Mouse (Mus musculus) G1E (cell line): ENCODE results near the gene Rbm47. TPM values are rescaled to one million over a fixed set of nuclear protein-coding genes. Genes with fewer than 3 reads are reported as not detected.

Experiments
- ATAC-seq: 2 replicates; pipeline ENCODE4 v1.8.0; 2016; ENCODE audit warnings: mild to moderate bottlenecking; ENCODE audit not compliant: insufficient number of reproducible peaks, poor library complexity, low FRiP score, severe bottlenecking; ENCODE audit errors: extremely low read depth
- DNase-seq: peaks from one replicate; pipeline ENCODE4 v3.0.0; 2012; ENCODE audit warnings: low spot score
- H3K27me3 ChIP-seq: 2 replicates; pipeline ENCODE4 v1.6.1; 2012; ENCODE audit warnings: mild to moderate bottlenecking, low read length, inconsistent platforms; ENCODE audit not compliant: insufficient read depth
- H3K36me3 ChIP-seq: replicated peaks from 2 replicates; pipeline ENCODE3; 2012; ENCODE audit warnings: mild to moderate bottlenecking, inconsistent platforms
- H3K4me1 ChIP-seq: 2 replicates; pipeline ENCODE4 v1.6.1; 2012; ENCODE audit warnings: low read depth, low read length, inconsistent platforms, mixed read lengths; ENCODE audit not compliant: insufficient read depth
- H3K4me3 ChIP-seq: 2 replicates; pipeline ENCODE4 v1.5.1; 2012; ENCODE audit warnings: low read depth, mild to moderate bottlenecking, inconsistent platforms, low read length, moderate library complexity, mixed read lengths
- H3K9me3 ChIP-seq: replicated peaks from 2 replicates; pipeline ENCODE4 v1.6.1; 2012; ENCODE audit warnings: inconsistent platforms
- CTCF ChIP-seq: IDR thresholded peaks from 2 replicates; pipeline ENCODE4 v1.5.1; 2012; ENCODE audit warnings: low read depth, low read length, inconsistent platforms, mixed read lengths
- GATA1 ChIP-seq: IDR thresholded peaks from 2 replicates; pipeline ENCODE4 v1.6.1; 2012; ENCODE audit warnings: borderline replicate concordance, low read length, inconsistent platforms, mixed read lengths
- GATA2 ChIP-seq: IDR thresholded peaks from 2 replicates; pipeline ENCODE4 v1.6.1; 2012; ENCODE audit warnings: low read depth, low read length, inconsistent platforms, borderline replicate concordance
- POLR2AphosphoS5 ChIP-seq: IDR thresholded peaks from 2 replicates; pipeline ENCODE4 v1.6.1; 2012; ENCODE audit warnings: low read depth, low read length, inconsistent platforms; ENCODE audit not compliant: insufficient replicate concordance
- TAL1 ChIP-seq: conservative IDR thresholded peaks from 2 replicates; pipeline ENCODE4 v1.6.1; 2012; ENCODE audit warnings: low read depth, low read length, inconsistent platforms, mixed read lengths
- polyA plus RNA-seq: library from polyadenylated mRNA; stranded (reverse); fragments of >175 nt; gene quantifications from 2 replicates; pipeline ENCODE4 v1.2.3, GENCODE M21; 2012
- total RNA-seq, 2 experiments: library from RNA; stranded (forward) in 1 of 2; stranded (reverse) in 1 of 2; fragments of 200-1000 nt in 1 of 2; fragments of >200 nt in 1 of 2; fragmentation: Nextera tagmentation in 1 of 2; gene quantifications; 2 replicates each; pipeline ENCODE4 v1.2.3; 2014 to 2017

Rbm47 gene
- total and polyA plus RNA-seq, 3 experiments: 0.05 TPM; not detected in 2

DNA sequence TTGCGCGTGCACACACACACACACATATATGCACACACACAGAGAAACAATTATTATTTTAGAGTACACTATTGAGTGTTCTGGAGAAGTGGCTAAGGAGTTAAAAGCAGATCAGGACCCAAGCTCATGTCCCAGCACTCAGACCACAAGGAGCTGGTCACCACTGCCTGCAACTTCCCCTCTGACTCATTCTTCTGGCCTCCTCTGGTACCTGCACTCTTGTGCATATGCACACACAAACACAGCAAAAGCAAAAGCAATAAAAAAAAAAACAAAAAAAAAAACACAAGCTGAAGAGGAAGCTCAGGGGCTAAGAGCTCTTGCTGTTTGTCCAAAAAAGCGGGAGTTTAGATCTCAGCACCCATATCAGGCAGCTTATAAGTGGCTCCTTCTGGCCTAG, 25.6 kb downstream of the Rbm47 start:
- no peak for ATAC-seq

DNA sequence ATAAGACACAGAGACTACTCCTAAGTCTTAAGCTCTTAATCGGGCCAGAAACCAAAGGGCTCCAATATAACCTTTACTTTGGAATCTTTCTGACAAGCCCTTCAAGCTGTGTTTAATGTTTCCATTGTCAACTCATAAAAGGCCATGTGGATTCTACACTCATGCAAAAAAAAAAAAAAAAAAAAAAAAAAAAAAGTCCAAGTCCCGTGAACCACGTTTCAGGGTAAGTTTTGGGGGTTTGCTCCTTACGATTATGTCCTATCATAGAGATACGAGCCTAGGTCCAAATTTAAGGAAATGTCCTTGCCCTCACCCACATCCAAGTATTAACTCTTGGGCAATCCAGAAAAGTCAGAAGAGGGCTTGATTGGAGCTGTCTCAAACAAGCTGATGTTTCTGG, 27.3 kb downstream of the Rbm47 start:
- Histone ChIP-seq H3K4me1 (no peaks in the 10 kb centered on the region), H3K4me3 (no peak overlapping the region), H3K9me3 (peaks cover 17% of the 10 kb centered on the region), H3K27me3 (no peaks in the 10 kb centered on the region), H3K36me3 (no peaks in the 10 kb centered on the region)
- DNase-seq (no peak), ATAC-seq (no peak)
- TF ChIP-seq GATA1 (no peak), GATA2 (no peak)

More for the DNA sequence above, 25.6 kb downstream of the Rbm47 start:
- TF ChIP-seq TAL1 (no peak), GATA1 (no peak), CTCF (no peak), GATA2 (no peak), POLR2AphosphoS5 (no peak)
- Histone ChIP-seq H3K36me3 (no peaks in the 10 kb centered on the region), H3K9me3 (peaks cover 24% of the 10 kb centered on the region), H3K27me3 (no peaks in the 10 kb centered on the region), H3K4me1 (no peaks in the 10 kb centered on the region), H3K4me3 (no peak overlapping the region)
- no peak for DNase-seq

DNA sequence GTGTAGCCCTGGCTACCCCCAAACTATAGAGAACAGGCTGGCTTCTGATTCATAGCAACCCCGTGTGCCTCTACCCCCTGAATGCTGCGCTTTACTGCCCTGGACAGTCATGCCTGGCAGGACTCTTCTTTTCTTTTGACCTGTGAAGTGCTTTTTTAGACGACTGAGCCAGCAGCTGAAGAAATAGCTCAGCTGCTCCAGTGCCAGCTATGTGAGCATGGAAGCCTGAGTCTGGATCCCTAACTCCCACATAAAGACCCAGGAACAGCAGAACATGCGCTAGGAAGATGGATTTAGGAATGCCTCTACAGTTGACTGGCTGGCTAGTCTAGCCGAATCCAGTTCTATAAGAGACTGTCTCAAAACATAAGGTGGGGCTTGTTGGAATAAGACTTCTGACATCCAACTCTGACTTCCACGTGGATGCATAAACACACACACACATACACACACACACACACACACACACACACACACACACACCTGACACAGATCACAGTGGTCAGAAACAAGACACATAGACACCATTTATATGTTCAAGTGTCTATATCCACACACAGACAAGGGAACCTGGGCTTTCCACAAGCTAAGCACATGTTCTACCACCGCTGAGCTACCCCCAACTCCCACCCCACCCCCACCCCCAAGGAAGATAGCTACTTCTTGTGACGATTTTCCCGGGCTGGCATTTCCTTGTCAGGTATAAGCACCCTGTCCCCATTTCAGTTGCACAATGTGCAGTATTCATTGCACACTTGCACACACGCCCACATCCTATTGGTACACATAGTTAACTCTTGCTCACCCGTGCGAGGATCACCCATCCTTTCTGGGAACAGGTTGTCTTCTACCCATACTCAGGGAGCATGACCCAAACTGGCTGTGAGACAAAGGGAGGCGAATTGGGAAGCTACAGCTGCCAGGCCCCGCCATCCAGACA, 29.6 kb downstream of the Rbm47 start:
- no peaks in the 10 kb centered on the region for H3K4me1 ChIP-seq
- ATAC-seq: no peak
- no peaks in the 10 kb centered on the region for H3K27me3 ChIP-seq
- H3K36me3 ChIP-seq: no peaks in the 10 kb centered on the region
- H3K9me3 ChIP-seq: peaks cover 11% of the 10 kb centered on the region
- H3K4me3 ChIP-seq: no peak overlapping the region
- no peak for TF ChIP-seq POLR2AphosphoS5
- TF ChIP-seq TAL1: no peak
- TF ChIP-seq CTCF: no peak
- TF ChIP-seq GATA2: no peak
- no peak for DNase-seq

DNA sequence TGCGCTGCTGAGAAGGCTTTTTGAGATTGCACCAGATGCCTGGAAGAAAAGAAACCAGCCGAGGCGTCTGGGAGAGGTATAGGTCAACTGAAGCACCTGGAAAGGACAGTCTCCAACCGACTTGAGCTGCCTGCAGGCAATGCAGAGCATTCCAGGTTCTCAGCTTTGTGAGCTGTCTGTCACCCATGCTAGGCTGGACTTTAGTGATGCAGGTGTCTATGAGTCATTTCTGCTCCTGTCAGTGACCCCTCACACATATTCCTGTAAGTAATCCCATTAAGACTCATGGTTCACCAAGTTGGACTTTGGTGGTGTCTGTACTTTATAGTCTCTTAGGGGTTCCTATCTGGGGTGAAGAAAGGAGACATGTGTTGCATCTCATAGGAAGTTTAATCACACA, 31.4 kb downstream of the Rbm47 start:
- TF ChIP-seq POLR2AphosphoS5 (no peak), CTCF (no peak), TAL1 (no peak), GATA1 (no peak), GATA2 (no peak)
- Histone ChIP-seq H3K27me3 (no peaks in the 10 kb centered on the region), H3K4me3 (no peak overlapping the region), H3K36me3 (no peaks in the 10 kb centered on the region), H3K9me3 (peaks cover 16% of the 10 kb centered on the region), H3K4me1 (no peaks in the 10 kb centered on the region)
- DNase-seq (no peak), ATAC-seq (no peak)

DNA sequence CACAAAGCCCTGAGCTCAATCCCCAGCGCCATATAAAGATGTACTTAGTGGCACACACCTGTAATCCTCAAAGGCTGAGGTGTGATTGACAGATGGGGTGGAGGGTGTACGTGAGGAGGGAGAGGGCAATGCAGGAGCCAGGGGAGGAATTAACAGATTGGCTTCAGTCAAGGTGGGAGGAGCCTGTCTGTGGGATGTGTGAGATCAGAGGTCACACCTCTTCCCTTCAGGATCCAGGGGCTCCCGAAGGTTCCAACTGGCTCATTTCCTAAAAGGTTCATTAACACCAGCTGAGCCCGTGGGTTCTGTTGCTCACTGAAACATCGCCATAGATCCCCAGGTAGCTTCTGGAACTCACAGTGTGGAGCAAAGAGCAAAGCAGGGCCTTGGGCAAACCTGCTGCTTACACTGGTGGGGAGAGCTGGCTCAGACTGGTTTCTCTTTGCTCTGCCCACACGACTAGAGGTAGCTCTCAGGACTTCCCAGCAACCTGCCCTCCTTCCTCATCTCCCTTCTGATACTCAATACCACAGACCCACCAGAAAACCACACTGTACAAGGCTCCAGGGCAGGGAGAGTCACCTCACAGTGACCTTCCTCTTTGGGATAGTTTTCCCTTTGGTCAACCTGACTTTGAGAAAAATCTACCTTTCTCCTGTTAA, 33.2 kb downstream of the Rbm47 start:
- DNase-seq: no peak
- H3K27me3 ChIP-seq: no peaks in the 10 kb centered on the region
- H3K9me3 ChIP-seq: peaks cover 22% of the 10 kb centered on the region
- no peaks in the 10 kb centered on the region for H3K36me3 ChIP-seq
- ATAC-seq: no peak
- no peaks in the 10 kb centered on the region for H3K4me1 ChIP-seq
- no peak overlapping the region for H3K4me3 ChIP-seq
- TF ChIP-seq TAL1: no peak

DNA sequence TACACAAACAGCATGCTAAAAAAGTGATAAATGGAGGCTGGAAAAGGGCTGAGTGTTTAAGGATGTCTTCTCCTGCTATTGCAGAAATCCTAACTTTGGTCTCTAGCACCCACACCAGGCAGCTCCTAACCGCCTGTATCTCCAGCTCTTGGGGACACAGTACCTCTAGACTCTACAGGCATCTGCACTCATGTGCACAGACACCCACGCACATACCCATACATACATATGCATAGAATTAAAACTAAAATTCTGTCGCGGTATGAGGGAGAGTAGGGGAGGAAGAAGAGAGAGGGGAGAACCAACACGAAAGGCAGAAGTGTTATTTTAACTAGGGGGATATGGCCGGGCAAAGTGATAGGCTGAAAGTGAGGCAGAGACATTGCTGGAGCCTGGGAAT, 33.7 kb downstream of the Rbm47 start:
- H3K4me3 ChIP-seq: no peak overlapping the region
- H3K9me3 ChIP-seq: peaks cover 26% of the 10 kb centered on the region
- TF ChIP-seq POLR2AphosphoS5 (no peak), CTCF (no peak), GATA2 (no peak), TAL1 (no peak), GATA1 (no peak)
- no peak for ATAC-seq
- H3K27me3 ChIP-seq: no peaks in the 10 kb centered on the region
- H3K36me3 ChIP-seq: no peaks in the 10 kb centered on the region
- no peak for DNase-seq
- no peaks in the 10 kb centered on the region for H3K4me1 ChIP-seq
